Mouse (Mus musculus) urinary bladder, adult 18-20 months (tissue): ENCODE data around the gene Tgm6.
A peak's percentile ranks its signal among the peaks of the same experiment; 100 is the strongest.

Source experiments
- DNase-seq, 2 experiments: peaks; one replicate each; pipeline ENCODE4 v3.0.0; 2022; ENCODE audit warnings: low spot score in 2 of 2, mixed read lengths in 2 of 2

The Tgm6 gene

GRCm38 (mm10) chr2:130112116-130112515 is at the start of gene Tgm6:
Gene Tgm6, plus strand, starts transcription at chr2:130112416.
- no peak for DNase-seq

GRCm38 (mm10) chr2:130068228-130068627 is 44.0 kb upstream of the Tgm6 start:
- no peak for DNase-seq

GRCm38 (mm10) chr2:130070396-130070795 is 41.8 kb upstream of the Tgm6 start:
- DNase-seq: no peak

GRCm38 (mm10) chr2:130112804-130113203 is 588 bp downstream of the Tgm6 start:
- no peak for DNase-seq

- no peak for DNase-seq
These were observed 1.2 kb downstream of the Tgm6 start for GRCm38 (mm10) chr2:130113379-130113778.

- no peak for DNase-seq
These were observed 6.4 kb downstream of the Tgm6 start for GRCm38 (mm10) chr2:130118649-130119048.

GRCm38 (mm10) chr2:130125279-130126059 is 13.3 kb downstream of the Tgm6 start:
- no peak for DNase-seq

- no peak for DNase-seq
These were observed 13.9 kb downstream of the Tgm6 start for GRCm38 (mm10) chr2:130126073-130126472.

- no peak for DNase-seq
These were observed 17.5 kb downstream of the Tgm6 start for GRCm38 (mm10) chr2:130129687-130130086.

GRCm38 (mm10) chr2:130143011-130143410 is 30.8 kb downstream of the Tgm6 start:
- DNase-seq: no peak

GRCm38 (mm10) chr2:130144703-130145324 is 32.6 kb downstream of the Tgm6 start:
- DNase-seq: no peak

GRCm38 (mm10) chr2:130146089-130146668 is 34.0 kb downstream of the Tgm6 start:
- no peak for DNase-seq

GRCm38 (mm10) chr2:130155171-130155570 is 43.0 kb downstream of the Tgm6 start:
- no peak for DNase-seq

GRCm38 (mm10) chr2:130155851-130156250 is 43.6 kb downstream of the Tgm6 start:
- no peak for DNase-seq

- no peak for DNase-seq
These were observed 45.2 kb downstream of the Tgm6 start for GRCm38 (mm10) chr2:130157231-130158087.

- no peak for DNase-seq
These were observed 45.8 kb downstream of the Tgm6 start for GRCm38 (mm10) chr2:130158088-130158437.

GRCm38 (mm10) chr2:130162701-130163100 is 50.5 kb downstream of the Tgm6 start:
- no peak for DNase-seq

GRCm38 (mm10) chr2:130166311-130167214 is 54.3 kb downstream of the Tgm6 start:
- DNase-seq: no peak

- DNase-seq: peak in 1 of 2 experiments; percentile 23
These were observed 55.6 kb downstream of the Tgm6 start for GRCm38 (mm10) chr2:130167861-130168260.

- no peak for DNase-seq
These were observed 59.5 kb downstream of the Tgm6 start for GRCm38 (mm10) chr2:130171674-130172073.

GRCm38 (mm10) chr2:130176820-130177219 is 64.6 kb downstream of the Tgm6 start:
- no peak for DNase-seq
